Mouse (Mus musculus) limb, embryonic 11.5 days (tissue): ENCODE data around the gene Ssh2. TPM values are rescaled to one million over a fixed set of nuclear protein-coding genes. Genes with fewer than 3 reads are reported as not detected.

Source experiments
- ATAC-seq: fragments of 200-750 bp; cut with Nextera tagmentation; 2 replicates; pipeline ENCODE4 v1.8.0; 2017; ENCODE audit warnings: low read depth; ENCODE audit not compliant: insufficient number of reproducible peaks, low FRiP score, low TSS enrichment
- DNase-seq: peaks from one replicate; pipeline ENCODE4 v3.0.0-alpha.2; 2015; ENCODE audit warnings: low spot score
- H3K27ac ChIP-seq: fragments of 300-500 bp; sonication (generic); replicated peaks from 2 replicates; pipeline ENCODE4 v1.5.1; 2014; ENCODE audit warnings: low read depth, mild to moderate bottlenecking, low read length
- H3K27me3 ChIP-seq: fragments of 300-500 bp; sonication (generic); 2 replicates; pipeline ENCODE4 v1.6.1; 2014; ENCODE audit warnings: mild to moderate bottlenecking, low read length, mixed read lengths; ENCODE audit not compliant: control insufficient read depth, insufficient read depth
- H3K36me3 ChIP-seq: fragments of 300-500 bp; sonication (generic); 2 replicates; pipeline ENCODE4 v1.6.1; 2014; ENCODE audit warnings: mild to moderate bottlenecking, low read length, moderate library complexity, mixed read lengths; ENCODE audit not compliant: control insufficient read depth, insufficient read depth
- H3K4me1 ChIP-seq: fragments of 300-500 bp; sonication (generic); 2 replicates; pipeline ENCODE4 v1.6.1; 2014; ENCODE audit warnings: low read length, mixed read lengths; ENCODE audit not compliant: control insufficient read depth, insufficient read depth
- H3K4me2 ChIP-seq: fragments of 300-500 bp; sonication (generic); 2 replicates; pipeline ENCODE4 v1.6.1; 2014; ENCODE audit warnings: low read depth, mild to moderate bottlenecking, moderate library complexity; ENCODE audit not compliant: severe bottlenecking
- H3K4me3 ChIP-seq: fragments of 300-500 bp; sonication (generic); 2 replicates; pipeline ENCODE4 v1.5.1; 2014; ENCODE audit warnings: low read depth, low read length
- H3K9ac ChIP-seq: fragments of 300-500 bp; sonication (generic); 2 replicates; pipeline ENCODE4 v1.6.1; 2014; ENCODE audit warnings: mild to moderate bottlenecking, low read length
- H3K9me3 ChIP-seq: fragments of 300-500 bp; sonication (generic); 2 replicates; pipeline ENCODE4 v1.6.1; 2016; ENCODE audit warnings: low read length; ENCODE audit not compliant: control insufficient read depth
- WGBS: fragments of 180-500 bp; shearing (Covaris S2); extraction: QIAGEN DNeasy Blood & Tissue Kit; methylation state at CpG from one replicate; pipeline ENCODE4 v1.1.7; 2014; 5-methylcytosine and 5-hydroxymethylcytosine counted together
- polyA plus RNA-seq: library from polyadenylated mRNA; unstranded; fragments of >200 nt; fragmentation: Nextera tagmentation; extraction: Ambion mirVana; gene quantifications from 2 replicates; pipeline ENCODE4 v1.2.1, GENCODE M21; 2014

Ssh2 gene
- polyA plus RNA-seq, 1 experiment from 2014 or later, result 9.9 TPM

DNA sequence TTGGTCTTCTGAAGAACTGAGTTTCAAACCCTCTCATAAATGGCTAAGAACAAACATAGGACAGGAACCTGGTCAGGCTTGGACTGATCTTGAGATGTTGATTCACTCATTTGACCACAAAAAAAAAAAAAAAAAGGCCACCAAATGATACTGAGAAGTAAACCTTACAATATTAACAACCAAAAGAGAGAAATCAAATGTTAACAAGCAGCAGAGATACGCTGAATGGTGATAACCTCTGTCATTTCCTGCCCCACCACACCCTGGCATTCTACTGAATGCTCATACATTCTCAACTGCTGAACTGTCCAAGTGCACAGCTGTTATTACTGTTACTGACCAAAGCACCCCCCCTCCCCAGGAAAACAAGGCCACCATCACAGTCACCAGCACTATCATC is 15.4 kb upstream of the Ssh2 start:
- Histone ChIP-seq H3K4me3 (no peak overlapping the region), H3K4me2 (no peak overlapping the region), H3K9me3 (no peaks in the 10 kb centered on the region), H3K9ac (no peak overlapping the region), H3K27me3 (no peaks in the 10 kb centered on the region), H3K4me1 (0 out of 2 replicates have a peak, but pooled peaks cover 3% of the 10 kb centered on the region), H3K36me3 (no peaks in the 10 kb centered on the region), H3K27ac (no peak overlapping the region)
- ATAC-seq (no peak), DNase-seq (no peak)
- 72% methylated on average over 1 of the region's 1 CpGs for WGBS

GRCm38 (mm10) chr11:77214142-77214692 is 1.9 kb upstream of the Ssh2 start:
- Histone ChIP-seq H3K4me3 (no peak overlapping the region), H3K9me3 (no peaks in the 10 kb centered on the region), H3K4me2 (no peak overlapping the region), H3K27ac (no peak overlapping the region), H3K9ac (no peak overlapping the region), H3K36me3 (no peaks in the 10 kb centered on the region), H3K27me3 (no peaks in the 10 kb centered on the region), H3K4me1 (no peaks in the 10 kb centered on the region)
- 83% methylated on average over 1 of the region's 1 CpGs for WGBS
- DNase-seq (no peak), ATAC-seq (no peak)

GRCm38 (mm10) chr11:77214755-77215154 is 1.3 kb upstream of the Ssh2 start:
- ATAC-seq, result 0 out of 2 replicates have a peak, but pooled peaks have one; percentile 39
- Histone ChIP-seq H3K4me2 (no peak overlapping the region), H3K4me3 (no peak overlapping the region)

DNA sequence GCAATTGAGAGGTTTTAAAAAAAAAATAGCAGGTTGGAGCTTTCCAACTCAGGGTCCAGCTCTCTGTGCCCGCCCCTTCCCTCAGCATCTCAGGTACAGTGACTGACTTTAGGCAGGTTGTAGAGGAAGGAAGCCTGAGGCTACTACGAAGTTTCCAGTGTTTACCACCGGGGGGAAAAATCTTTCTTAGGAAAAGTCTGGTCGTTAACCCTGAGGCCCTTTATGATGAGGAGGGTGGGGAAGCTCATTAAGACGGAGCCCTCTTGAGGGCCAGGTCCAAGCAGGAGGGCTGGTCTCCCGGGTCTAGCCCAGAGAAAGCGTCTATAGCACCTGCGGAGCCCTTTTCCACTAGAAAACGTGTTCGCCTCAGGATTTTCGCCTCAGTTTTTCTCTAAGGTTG is 604 bp upstream of the Ssh2 start:
- Histone ChIP-seq H3K27ac (peak overlapping the region; percentile 73), H3K4me3 (peak overlapping the region; percentile 95), H3K9me3 (no peaks in the 10 kb centered on the region), H3K9ac (peak overlapping the region; percentile 83), H3K27me3 (no peaks in the 10 kb centered on the region), H3K4me1 (no peaks in the 10 kb centered on the region), H3K4me2 (peak overlapping the region; percentile 84), H3K36me3 (no peaks in the 10 kb centered on the region)
- DNase-seq (no peak), ATAC-seq (no peak)
- WGBS, result under 1% methylated on average over 11 of the region's 11 CpGs

More at GRCm38 (mm10) chr11:77214755-77215154, 1.3 kb upstream of the Ssh2 start:
- no peak overlapping the region for H3K27ac ChIP-seq
- no peaks in the 10 kb centered on the region for H3K27me3 ChIP-seq
- no peaks in the 10 kb centered on the region for H3K4me1 ChIP-seq
- peak; percentile 64 for DNase-seq
- 0% methylated on average over 1 of the region's 1 CpGs for WGBS
- H3K9me3 ChIP-seq, result no peaks in the 10 kb centered on the region
- no peak overlapping the region for H3K9ac ChIP-seq
- H3K36me3 ChIP-seq, result no peaks in the 10 kb centered on the region

- Histone ChIP-seq H3K36me3 (no peaks in the 10 kb centered on the region), H3K9me3 (no peaks in the 10 kb centered on the region), H3K27ac (peak overlapping the region; percentile 89), H3K4me2 (peak overlapping the region; percentile 84), H3K9ac (peak overlapping the region; percentile 83), H3K4me1 (no peaks in the 10 kb centered on the region), H3K27me3 (no peaks in the 10 kb centered on the region), H3K4me3 (peak overlapping the region; percentile 95)
- DNase-seq (no peak), ATAC-seq (peak; percentile 44)
- under 1% methylated on average over 11 of the region's 11 CpGs for WGBS
These were observed 659 bp downstream of the Ssh2 start for GRCm38 (mm10) chr11:77216761-77217130.

DNA sequence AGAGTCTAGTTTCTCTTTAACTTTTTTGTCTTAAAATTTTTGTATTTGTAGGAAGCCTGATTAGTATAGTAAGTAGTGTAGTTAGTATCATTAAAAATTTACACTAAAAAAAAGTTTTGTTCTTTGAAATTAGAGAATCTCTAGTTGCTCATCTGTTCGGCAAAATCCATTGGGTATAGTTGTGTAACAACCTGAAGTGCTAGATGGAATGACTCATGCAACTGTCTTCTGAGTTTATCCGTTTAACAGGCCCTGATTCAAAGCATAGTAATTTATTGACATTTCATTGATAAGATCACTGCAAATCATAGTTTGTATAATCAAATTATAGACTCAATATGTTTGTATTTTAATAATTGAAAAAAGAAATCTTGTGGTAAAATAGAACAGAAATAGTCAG is 14.7 kb downstream of the Ssh2 start:
- H3K36me3 ChIP-seq, result no peaks in the 10 kb centered on the region
- H3K27ac ChIP-seq, result no peak overlapping the region
- H3K4me3 ChIP-seq, result no peak overlapping the region
- no peak overlapping the region for H3K9ac ChIP-seq
- no peaks in the 10 kb centered on the region for H3K4me1 ChIP-seq
- H3K27me3 ChIP-seq, result no peaks in the 10 kb centered on the region
- DNase-seq (no peak), ATAC-seq (no peak)
- WGBS, result 85% methylated on average over 2 of the region's 2 CpGs
- no peaks in the 10 kb centered on the region for H3K9me3 ChIP-seq
- no peak overlapping the region for H3K4me2 ChIP-seq

DNA sequence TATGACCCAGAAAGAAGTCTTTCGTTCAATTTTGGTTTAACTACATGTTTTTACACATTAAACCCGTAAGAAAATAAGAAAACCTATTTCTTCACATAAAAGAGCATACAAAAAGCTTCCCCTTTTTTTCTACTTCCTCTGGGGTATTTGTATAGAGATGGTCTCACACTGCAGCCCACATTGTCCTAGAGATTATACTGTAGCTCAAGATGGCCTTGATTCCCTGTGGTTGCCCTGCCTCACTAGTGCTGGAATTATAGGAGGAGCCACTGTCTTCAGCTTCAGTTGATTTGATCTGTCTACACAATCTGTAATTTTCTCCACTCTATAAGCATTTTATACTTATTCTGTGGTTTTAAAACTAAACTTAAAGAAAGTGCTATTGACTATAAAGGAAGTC is 15.4 kb downstream of the Ssh2 start:
- no peak overlapping the region for H3K4me3 ChIP-seq
- WGBS, result 96% methylated on average over 2 of the region's 2 CpGs
- H3K4me1 ChIP-seq, result no peaks in the 10 kb centered on the region
- H3K36me3 ChIP-seq, result no peaks in the 10 kb centered on the region
- no peaks in the 10 kb centered on the region for H3K27me3 ChIP-seq
- H3K27ac ChIP-seq, result no peak overlapping the region
- H3K4me2 ChIP-seq, result no peak overlapping the region
- H3K9me3 ChIP-seq, result no peaks in the 10 kb centered on the region
- H3K9ac ChIP-seq, result no peak overlapping the region
- DNase-seq (no peak), ATAC-seq (no peak)

DNA sequence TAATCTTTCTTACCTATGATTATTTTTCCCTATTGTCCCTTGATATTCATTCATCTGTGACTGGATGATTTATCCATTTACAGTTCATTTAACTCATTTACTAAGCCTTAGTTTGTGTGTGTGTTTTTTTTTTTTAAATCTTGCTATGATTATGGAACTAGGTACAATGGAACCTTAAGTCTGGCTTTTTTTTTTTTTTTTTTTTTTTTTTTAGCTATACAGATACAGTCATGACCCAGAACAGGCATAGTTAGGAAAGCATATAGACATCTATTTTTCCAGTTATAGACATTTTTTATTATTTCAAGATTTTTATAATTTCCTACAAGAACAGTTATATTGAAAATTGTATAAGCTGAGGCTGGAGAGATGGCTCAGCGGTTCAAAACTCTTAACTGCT is 19.2 kb downstream of the Ssh2 start:
- H3K27ac ChIP-seq, result no peak overlapping the region
- no peaks in the 10 kb centered on the region for H3K9me3 ChIP-seq
- 92% methylated on average over 1 of the region's 1 CpGs for whole genome bisulfite sequencing
- DNase-seq (no peak), ATAC-seq (no peak)
- no peak overlapping the region for H3K9ac ChIP-seq
- no peak overlapping the region for H3K4me3 ChIP-seq
- H3K27me3 ChIP-seq, result no peaks in the 10 kb centered on the region
- H3K4me2 ChIP-seq, result no peak overlapping the region
- no peaks in the 10 kb centered on the region for H3K4me1 ChIP-seq
- H3K36me3 ChIP-seq, result no peaks in the 10 kb centered on the region
